Mouse (Mus musculus) natural killer cell, adult 2 months (primary cell): ENCODE data around the gene Irf1.
A peak's percentile ranks its signal among the peaks of the same experiment; 100 is the strongest.

ENCODE experiments used
- DNase-seq, 2 experiments: peaks; one replicate each; pipeline ENCODE4 v3.0.0; 2022; ENCODE audit warnings: low spot score in 2 of 2

Gene Irf1

GRCm38 (mm10) chr11:53783288-53783687, 13.5 kb downstream of the Irf1 start:
- DNase-seq, result no peak

- no peak for DNase-seq
Measured at GRCm38 (mm10) chr11:53785311-53785936, 15.6 kb downstream of the Irf1 start.

GRCm38 (mm10) chr11:53786058-53787031, 16.5 kb downstream of the Irf1 start:
- peak; percentile 73 to 86 for DNase-seq

- DNase-seq, result no peak
Measured at GRCm38 (mm10) chr11:53788196-53788595, 18.4 kb downstream of the Irf1 start.

- no peak for DNase-seq
Measured at GRCm38 (mm10) chr11:53789277-53789676, 19.5 kb downstream of the Irf1 start.

- no peak for DNase-seq
Measured at GRCm38 (mm10) chr11:53792986-53793385, 23.2 kb downstream of the Irf1 start.

GRCm38 (mm10) chr11:53794015-53794414, 24.2 kb downstream of the Irf1 start:
- DNase-seq, result peak; percentile 53 to 57

GRCm38 (mm10) chr11:53794671-53795557, 25.1 kb downstream of the Irf1 start:
- peak; percentile 83 to 93 for DNase-seq

GRCm38 (mm10) chr11:53795813-53796212, 26.0 kb downstream of the Irf1 start:
- no peak for DNase-seq

- no peak for DNase-seq
Measured at GRCm38 (mm10) chr11:53796409-53797151, 26.8 kb downstream of the Irf1 start.

GRCm38 (mm10) chr11:53797386-53797920, 27.6 kb downstream of the Irf1 start:
- DNase-seq, result no peak

- no peak for DNase-seq
Measured at GRCm38 (mm10) chr11:53798041-53798711, 28.4 kb downstream of the Irf1 start.

- DNase-seq, result no peak
Measured at GRCm38 (mm10) chr11:53800036-53800435, 30.2 kb downstream of the Irf1 start.

GRCm38 (mm10) chr11:53800975-53801374, 31.2 kb downstream of the Irf1 start:
- DNase-seq, result no peak

GRCm38 (mm10) chr11:53803093-53803492, 33.3 kb downstream of the Irf1 start:
- peak; percentile 61 for DNase-seq

GRCm38 (mm10) chr11:53803494-53803893, 33.7 kb downstream of the Irf1 start:
- DNase-seq, result peak; percentile 42 to 56

GRCm38 (mm10) chr11:53804569-53805344, 34.9 kb downstream of the Irf1 start:
- no peak for DNase-seq

- peak; percentile 29 to 61 for DNase-seq
Measured at GRCm38 (mm10) chr11:53805786-53806185, 36.0 kb downstream of the Irf1 start.

GRCm38 (mm10) chr11:53809354-53809753, 39.5 kb downstream of the Irf1 start:
- no peak for DNase-seq
